Mouse (Mus musculus) C2C12 (cell line): Measurements from ENCODE around the gene Vasn. TPM values are rescaled to one million over a fixed set of nuclear protein-coding genes. Genes with fewer than 3 reads are reported as not detected.

Experiments
- H3K27me3 ChIP-seq: one replicate; pipeline ENCODE4 v1.6.1; 2011; ENCODE audit not compliant: control insufficient read depth, insufficient read depth, insufficient read length
- H3K36me3 ChIP-seq: one replicate; pipeline ENCODE4 v1.6.1; 2011; ENCODE audit not compliant: control insufficient read depth, insufficient read depth
- H3K4me3 ChIP-seq: one replicate; pipeline ENCODE4 v1.5.1; 2011; ENCODE audit warnings: mild to moderate bottlenecking, control low read depth; ENCODE audit not compliant: poor library complexity, insufficient read depth, severe bottlenecking
- H3K79me2 ChIP-seq: one replicate; pipeline ENCODE4 v1.6.1; 2011; ENCODE audit not compliant: control insufficient read depth, insufficient read depth
- H3K79me3 ChIP-seq: one replicate; pipeline ENCODE4 v1.6.1; 2011; ENCODE audit warnings: low read depth, control low read depth
- H3ac ChIP-seq: one replicate; pipeline ENCODE3; 2011; ENCODE audit warnings: low read depth; ENCODE audit not compliant: control insufficient read depth, insufficient read length
- CEBPB ChIP-seq: IDR thresholded peaks from one replicate; pipeline ENCODE4 v1.6.1; 2011; ENCODE audit warnings: low read depth, mild to moderate bottlenecking, control low read depth, moderate library complexity
- CTCF ChIP-seq: IDR thresholded peaks from one replicate; pipeline ENCODE4 v1.5.1; 2011; ENCODE audit not compliant: control insufficient read depth, insufficient read depth, insufficient read length
- FOSL1 ChIP-seq: IDR thresholded peaks from one replicate; pipeline ENCODE4 v1.8.0; 2011; ENCODE audit warnings: mild to moderate bottlenecking, low read length; ENCODE audit not compliant: poor library complexity, insufficient read depth, severe bottlenecking
- MAX ChIP-seq: IDR thresholded peaks from one replicate; pipeline ENCODE4 v1.6.1; 2011; ENCODE audit warnings: mild to moderate bottlenecking, control low read depth
- MYOD1 ChIP-seq: IDR thresholded peaks from one replicate; pipeline ENCODE4 v1.6.1; 2011; ENCODE audit warnings: low read depth; ENCODE audit not compliant: control insufficient read depth, insufficient read length
- MYOG ChIP-seq: IDR thresholded peaks from one replicate; pipeline ENCODE4 v1.6.1; 2011; ENCODE audit not compliant: control insufficient read depth, insufficient read length; ENCODE audit errors: extremely low read depth
- USF1 ChIP-seq: IDR thresholded peaks from one replicate; pipeline ENCODE4 v1.6.1; 2011; ENCODE audit warnings: low read depth, mild to moderate bottlenecking, control low read depth, moderate library complexity
- polyA plus RNA-seq: library from polyadenylated mRNA; unstranded; fragments of >200 nt; fragmentation: generic; extraction: Trizol; gene quantifications from one replicate; pipeline ENCODE4 v1.2.1, GENCODE M21; 2012; ENCODE audit warnings: missing spikeins

Vasn gene
- polyA plus RNA-seq, 1 experiment: 49.6 TPM

GRCm38 (mm10) chr16:4648416-4649023 is 8.8 kb downstream of the Vasn start:
- H3K79me2 ChIP-seq: peaks cover 87% of the 10 kb centered on the region
- peak overlapping the region; percentile 31 for H3ac ChIP-seq
- no peaks in the 10 kb centered on the region for H3K27me3 ChIP-seq
- peaks cover 51% of the 10 kb centered on the region for H3K79me3 ChIP-seq
- no peak overlapping the region for H3K4me3 ChIP-seq
- TF ChIP-seq MYOG: no peak
- TF ChIP-seq MYOD1: no peak
- TF ChIP-seq USF1: no peak
- no peak for TF ChIP-seq CEBPB
- TF ChIP-seq MAX: no peak
- TF ChIP-seq FOSL1: no peak
- no peak for TF ChIP-seq CTCF
- peaks cover 75% of the 10 kb centered on the region for H3K36me3 ChIP-seq

GRCm38 (mm10) chr16:4649211-4649610 is 9.5 kb downstream of the Vasn start:
- H3K79me2 ChIP-seq: peaks cover 85% of the 10 kb centered on the region
- TF ChIP-seq MYOG (no peak), CTCF (no peak), FOSL1 (no peak), USF1 (no peak), CEBPB (no peak), MYOD1 (no peak), MAX (no peak)
- no peak overlapping the region for H3K4me3 ChIP-seq
- no peaks in the 10 kb centered on the region for H3K27me3 ChIP-seq
- H3K79me3 ChIP-seq: peaks cover 50% of the 10 kb centered on the region
- H3ac ChIP-seq: no peak overlapping the region
- H3K36me3 ChIP-seq: peaks cover 82% of the 10 kb centered on the region

GRCm38 (mm10) chr16:4649692-4650091 is 10.0 kb downstream of the Vasn start:
- no peak for TF ChIP-seq MAX
- no peak for TF ChIP-seq USF1
- H3K79me2 ChIP-seq: peaks cover 80% of the 10 kb centered on the region
- peaks cover 83% of the 10 kb centered on the region for H3K36me3 ChIP-seq
- peaks cover 45% of the 10 kb centered on the region for H3K79me3 ChIP-seq
- no peaks in the 10 kb centered on the region for H3K27me3 ChIP-seq
- no peak overlapping the region for H3ac ChIP-seq
- H3K4me3 ChIP-seq: no peak overlapping the region

DNA sequence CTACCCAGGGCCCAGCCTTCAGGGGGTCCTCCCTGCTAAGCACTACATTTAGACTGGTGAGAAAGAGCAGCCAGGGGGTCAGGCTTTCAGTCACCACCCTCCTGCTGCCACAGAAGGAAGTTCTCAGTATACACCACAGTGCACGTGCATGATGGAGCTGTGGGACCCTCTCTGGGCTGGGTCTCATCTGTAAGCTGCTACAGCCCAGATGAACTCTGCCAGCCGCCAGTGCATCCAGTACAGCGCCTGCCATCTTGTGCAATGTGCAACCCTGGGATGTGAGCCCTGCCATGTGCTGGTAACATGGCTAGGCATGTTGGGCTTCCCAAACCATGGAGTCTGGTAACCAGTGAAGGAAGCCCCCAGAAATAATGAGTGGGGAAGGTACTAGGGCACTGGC is 10.4 kb downstream of the Vasn start:
- H3K36me3 ChIP-seq: peaks cover 80% of the 10 kb centered on the region
- TF ChIP-seq MYOD1 (no peak), CEBPB (no peak), USF1 (no peak), MYOG (no peak), CTCF (no peak), FOSL1 (no peak), MAX (no peak)
- H3K27me3 ChIP-seq: no peaks in the 10 kb centered on the region
- H3K4me3 ChIP-seq: no peak overlapping the region
- peaks cover 42% of the 10 kb centered on the region for H3K79me3 ChIP-seq
- H3K79me2 ChIP-seq: peaks cover 75% of the 10 kb centered on the region
- H3ac ChIP-seq: no peak overlapping the region

DNA sequence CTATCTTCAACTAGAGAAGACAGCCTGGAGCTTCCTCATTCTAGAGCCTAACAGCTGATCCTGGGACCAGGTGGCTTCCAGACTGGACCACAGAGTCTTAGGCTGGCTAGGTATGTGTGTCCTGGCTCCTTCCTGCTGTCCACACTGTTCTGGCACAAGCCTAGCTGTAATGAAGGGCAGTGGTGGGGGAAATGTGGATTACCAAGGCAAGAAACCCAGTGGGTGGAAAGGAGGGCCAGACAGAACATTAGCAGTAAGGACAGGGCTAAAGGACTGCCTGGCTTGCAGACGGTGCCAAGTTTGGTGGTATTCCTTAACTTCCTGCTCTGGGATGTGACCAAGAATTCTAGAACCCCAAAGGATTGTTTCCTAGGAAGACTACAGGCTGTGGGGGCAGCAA is 11.3 kb downstream of the Vasn start:
- no peak overlapping the region for H3ac ChIP-seq
- peaks cover 71% of the 10 kb centered on the region for H3K36me3 ChIP-seq
- H3K27me3 ChIP-seq: no peaks in the 10 kb centered on the region
- H3K4me3 ChIP-seq: no peak overlapping the region
- H3K79me2 ChIP-seq: peaks cover 66% of the 10 kb centered on the region
- TF ChIP-seq MAX: no peak
- no peak for TF ChIP-seq MYOD1
- no peak for TF ChIP-seq CEBPB
- TF ChIP-seq MYOG: no peak
- TF ChIP-seq FOSL1: no peak
- no peak for TF ChIP-seq USF1
- TF ChIP-seq CTCF: no peak
- H3K79me3 ChIP-seq: peaks cover 35% of the 10 kb centered on the region

GRCm38 (mm10) chr16:4651624-4652023 is 11.9 kb downstream of the Vasn start:
- peaks cover 60% of the 10 kb centered on the region for H3K79me2 ChIP-seq
- H3K27me3 ChIP-seq: no peaks in the 10 kb centered on the region
- H3ac ChIP-seq: no peak overlapping the region
- peaks cover 30% of the 10 kb centered on the region for H3K79me3 ChIP-seq
- peaks cover 66% of the 10 kb centered on the region for H3K36me3 ChIP-seq
- no peak for TF ChIP-seq MYOD1
- TF ChIP-seq MAX: no peak
- no peak for TF ChIP-seq FOSL1
- no peak for TF ChIP-seq CEBPB
- no peak for TF ChIP-seq USF1
- no peak overlapping the region for H3K4me3 ChIP-seq
